Mouse (Mus musculus): ENCODE data around the gene Mrpl58. TPM values are rescaled to one million over a fixed set of nuclear protein-coding genes. Genes with fewer than 3 reads are reported as not detected.

Gene Mrpl58
- polyA plus RNA-seq, 1 experiment from 2014 or later, result 173 TPM

GRCm38 (mm10) chr11:115455619-115456018 lies 52.1 kb downstream of the Mrpl58 start:
- 86% methylated on average over 15 of the region's 15 CpGs for WGBS
- H3K9ac ChIP-seq (ENCODE audit: low read depth, low read length), result no peak overlapping the region
- H3K27ac ChIP-seq (ENCODE audit: low read length), result no peak overlapping the region
- H3K27me3 ChIP-seq (ENCODE audit: control insufficient read depth, insufficient read depth, low read depth, low read length), result no peaks in the 10 kb centered on the region
- no peak for ATAC-seq
- H3K4me1 ChIP-seq (ENCODE audit: control insufficient read depth, insufficient read depth, low read length), result no peaks in the 10 kb centered on the region
- no peak overlapping the region for H3K4me2 ChIP-seq (ENCODE audit: low read length)
- H3K9me3 ChIP-seq (replicated peaks; ENCODE audit: control insufficient read depth, low read length, poor library complexity, severe bottlenecking), result no peaks in the 10 kb centered on the region
- no peak overlapping the region for H3K4me3 ChIP-seq (ENCODE audit: low read depth, low read length)
- H3K36me3 ChIP-seq (ENCODE audit: control insufficient read depth, insufficient read depth, low read length), result no peaks in the 10 kb centered on the region

- Histone ChIP-seq H3K4me1 (ENCODE audit: control insufficient read depth, insufficient read depth, low read length) (no peaks in the 10 kb centered on the region), H3K36me3 (ENCODE audit: control insufficient read depth, insufficient read depth, low read length) (no peaks in the 10 kb centered on the region)
These were observed 52.6 kb downstream of the Mrpl58 start for GRCm38 (mm10) chr11:115456182-115456581.

GRCm38 (mm10) chr11:115457405-115457804 lies 53.9 kb downstream of the Mrpl58 start:
- H3K27ac ChIP-seq (ENCODE audit: low read length), result no peak overlapping the region
- no peak for ATAC-seq
- H3K4me3 ChIP-seq (ENCODE audit: low read depth, low read length), result no peak overlapping the region
- H3K27me3 ChIP-seq (ENCODE audit: control insufficient read depth, insufficient read depth, low read depth, low read length), result no peaks in the 10 kb centered on the region
- H3K9me3 ChIP-seq (replicated peaks; ENCODE audit: control insufficient read depth, low read length, poor library complexity, severe bottlenecking), result no peaks in the 10 kb centered on the region
- 30% methylated on average over 6 of the region's 6 CpGs for WGBS
- no peak overlapping the region for H3K9ac ChIP-seq (ENCODE audit: low read depth, low read length)
- H3K4me2 ChIP-seq (ENCODE audit: low read length), result no peak overlapping the region
- H3K4me1 ChIP-seq (ENCODE audit: control insufficient read depth, insufficient read depth, low read length), result no peaks in the 10 kb centered on the region
- H3K36me3 ChIP-seq (ENCODE audit: control insufficient read depth, insufficient read depth, low read length), result no peaks in the 10 kb centered on the region

More at GRCm38 (mm10) chr11:115456182-115456581, 52.6 kb downstream of the Mrpl58 start:
- ATAC-seq, result no peak
- Histone ChIP-seq H3K9ac (ENCODE audit: low read depth, low read length) (no peak overlapping the region), H3K27ac (ENCODE audit: low read length) (no peak overlapping the region), H3K9me3 (replicated peaks; ENCODE audit: control insufficient read depth, low read length, poor library complexity, severe bottlenecking) (no peaks in the 10 kb centered on the region), H3K4me3 (ENCODE audit: low read depth, low read length) (no peak overlapping the region), H3K27me3 (ENCODE audit: control insufficient read depth, insufficient read depth, low read depth, low read length) (no peaks in the 10 kb centered on the region), H3K4me2 (ENCODE audit: low read length) (no peak overlapping the region)
- WGBS, result 96% methylated on average over 5 of the region's 5 CpGs

- ATAC-seq, result no peak
- no peak overlapping the region for H3K4me2 ChIP-seq (ENCODE audit: low read length)
These were observed 57.4 kb downstream of the Mrpl58 start for GRCm38 (mm10) chr11:115460976-115461375.

GRCm38 (mm10) chr11:115461846-115462242 lies 58.3 kb downstream of the Mrpl58 start:
- ATAC-seq, result no peak
- no peak overlapping the region for H3K4me3 ChIP-seq (ENCODE audit: low read depth, low read length)
- no peaks in the 10 kb centered on the region for H3K9me3 ChIP-seq (replicated peaks; ENCODE audit: control insufficient read depth, low read length, poor library complexity, severe bottlenecking)
- no peak overlapping the region for H3K27ac ChIP-seq (ENCODE audit: low read length)
- no peak overlapping the region for H3K9ac ChIP-seq (ENCODE audit: low read depth, low read length)
- H3K27me3 ChIP-seq (ENCODE audit: control insufficient read depth, insufficient read depth, low read depth, low read length), result no peaks in the 10 kb centered on the region
- H3K4me2 ChIP-seq (ENCODE audit: low read length), result no peak overlapping the region
- no peaks in the 10 kb centered on the region for H3K4me1 ChIP-seq (ENCODE audit: control insufficient read depth, insufficient read depth, low read length)
- 74% methylated on average over 5 of the region's 5 CpGs for WGBS
- no peaks in the 10 kb centered on the region for H3K36me3 ChIP-seq (ENCODE audit: control insufficient read depth, insufficient read depth, low read length)

More at GRCm38 (mm10) chr11:115460976-115461375, 57.4 kb downstream of the Mrpl58 start:
- Histone ChIP-seq H3K36me3 (ENCODE audit: control insufficient read depth, insufficient read depth, low read length) (no peaks in the 10 kb centered on the region), H3K4me1 (ENCODE audit: control insufficient read depth, insufficient read depth, low read length) (no peaks in the 10 kb centered on the region), H3K4me3 (ENCODE audit: low read depth, low read length) (no peak overlapping the region), H3K27me3 (ENCODE audit: control insufficient read depth, insufficient read depth, low read depth, low read length) (no peaks in the 10 kb centered on the region), H3K9me3 (replicated peaks; ENCODE audit: control insufficient read depth, low read length, poor library complexity, severe bottlenecking) (no peaks in the 10 kb centered on the region), H3K9ac (ENCODE audit: low read depth, low read length) (no peak overlapping the region), H3K27ac (ENCODE audit: low read length) (no peak overlapping the region)
- 15% methylated on average over 8 of the region's 8 CpGs for WGBS

Small RNAs within 50 kb of the gene (microRNA-seq; reads per million reads assigned to microRNA genes)
- gene Mir3968, result not detected

Other genes starting within 250 kb of the Mrpl58 start
- gene Slc9a3r1, start 240.4 kb upstream of the Mrpl58 start, polyA plus RNA-seq (2015; fragmentation: Nextera tagmentation; extraction: Ambion mirVana), result 47.5 and 57.5 TPM in 2 replicates
- 12.5 and 14.9 TPM in 2 replicates for gene Tmem104, start 216.3 kb upstream of the Mrpl58 start, polyA plus RNA-seq (2015; fragmentation: Nextera tagmentation; extraction: Ambion mirVana)
- 23.2 and 23.9 TPM in 2 replicates for gene Nat9, start 215.9 kb upstream of the Mrpl58 start, polyA plus RNA-seq (2015; fragmentation: Nextera tagmentation; extraction: Ambion mirVana)
- gene Grin2c, start 136.5 kb upstream of the Mrpl58 start, polyA plus RNA-seq (2015; fragmentation: Nextera tagmentation; extraction: Ambion mirVana), result 0.18 and 0.31 TPM in 2 replicates
- gene Fdxr, start 126.7 kb upstream of the Mrpl58 start, polyA plus RNA-seq (2015; fragmentation: Nextera tagmentation; extraction: Ambion mirVana), result 19.7 and 23.4 TPM in 2 replicates
- gene Fads6, start 106.1 kb upstream of the Mrpl58 start, polyA plus RNA-seq (2015; fragmentation: Nextera tagmentation; extraction: Ambion mirVana), result 0.91 and 1.4 TPM in 2 replicates
- 0.09 and 0.29 TPM in 2 replicates for gene Otop2, start 96.6 kb upstream of the Mrpl58 start, polyA plus RNA-seq (2015; fragmentation: Nextera tagmentation; extraction: Ambion mirVana)
- 0.10 and 0.20 TPM in 2 replicates for gene Ush1g, start 81.7 kb upstream of the Mrpl58 start, polyA plus RNA-seq (2015; fragmentation: Nextera tagmentation; extraction: Ambion mirVana)
- gene Otop3, start 69.0 kb upstream of the Mrpl58 start, polyA plus RNA-seq (2015; fragmentation: Nextera tagmentation; extraction: Ambion mirVana), result 0.78 and 0.80 TPM in 2 replicates
- 68.6 and 75.2 TPM in 2 replicates for gene Hid1, start 36.0 kb upstream of the Mrpl58 start, polyA plus RNA-seq (2015; fragmentation: Nextera tagmentation; extraction: Ambion mirVana)
- gene Cdr2l, start 21.8 kb upstream of the Mrpl58 start, polyA plus RNA-seq (2015; fragmentation: Nextera tagmentation; extraction: Ambion mirVana), result 18.5 and 21.6 TPM in 2 replicates
- gene Atp5h, start 16.2 kb downstream of the Mrpl58 start, polyA plus RNA-seq (2015; fragmentation: Nextera tagmentation; extraction: Ambion mirVana), result 773 and 819 TPM in 2 replicates
- 20.1 and 23.1 TPM in 2 replicates for gene Kctd2, start 16.4 kb downstream of the Mrpl58 start, polyA plus RNA-seq (2015; fragmentation: Nextera tagmentation; extraction: Ambion mirVana)
- gene Trim80, start 36.8 kb downstream of the Mrpl58 start, polyA plus RNA-seq (2015; fragmentation: Nextera tagmentation; extraction: Ambion mirVana), result not detected in 2 replicates
- gene Slc16a5, start 58.7 kb downstream of the Mrpl58 start, polyA plus RNA-seq (2015; fragmentation: Nextera tagmentation; extraction: Ambion mirVana), result 0.19 TPM in 1 of 2 replicates, not detected in the other
- 19.6 and 23.1 TPM in 2 replicates for gene Armc7, start 71.9 kb downstream of the Mrpl58 start, polyA plus RNA-seq (2015; fragmentation: Nextera tagmentation; extraction: Ambion mirVana)
- 100 and 104 TPM in 2 replicates for gene Nt5c, start 88.1 kb downstream of the Mrpl58 start, polyA plus RNA-seq (2015; fragmentation: Nextera tagmentation; extraction: Ambion mirVana)
- 1,597 and 1,674 TPM in 2 replicates for gene Jpt1, start 110.6 kb downstream of the Mrpl58 start, polyA plus RNA-seq (2015; fragmentation: Nextera tagmentation; extraction: Ambion mirVana)
- 1,000 and 1,072 TPM in 2 replicates for gene Sumo2, start 132.5 kb downstream of the Mrpl58 start, polyA plus RNA-seq (2015; fragmentation: Nextera tagmentation; extraction: Ambion mirVana)
- gene Nup85, start 160.7 kb downstream of the Mrpl58 start, polyA plus RNA-seq (2015; fragmentation: Nextera tagmentation; extraction: Ambion mirVana), result 103 and 106 TPM in 2 replicates
- 75.6 and 77.0 TPM in 2 replicates for gene Mrps7, start 200.2 kb downstream of the Mrpl58 start, polyA plus RNA-seq (2015; fragmentation: Nextera tagmentation; extraction: Ambion mirVana)
- 34.7 and 37.5 TPM in 2 replicates for gene Gga3, start 200.3 kb downstream of the Mrpl58 start, polyA plus RNA-seq (2015; fragmentation: Nextera tagmentation; extraction: Ambion mirVana)
- gene Mif4gd, start 209.2 kb downstream of the Mrpl58 start, polyA plus RNA-seq (2015; fragmentation: Nextera tagmentation; extraction: Ambion mirVana), result 12.5 and 12.7 TPM in 2 replicates
- gene Slc25a19, start 224.5 kb downstream of the Mrpl58 start, polyA plus RNA-seq (2015; fragmentation: Nextera tagmentation; extraction: Ambion mirVana), result 42.5 and 50.8 TPM in 2 replicates

All from midbrain, embryonic 16.5 days (tissue).